Mouse (Mus musculus) cerebellum, postnatal 14 days (tissue): Measurements from ENCODE around the gene Usp48.

Source experiments
- DNase-seq, 2 experiments: peaks; one replicate each; pipeline ENCODE4 v3.0.0; 2021; ENCODE audit warnings: mixed read lengths in 2 of 2

Gene Usp48

GRCm38 (mm10) chr4:137663491-137663890 is 69.9 kb downstream of the Usp48 start:
- peak in 1 of 2 experiments; percentile 38 for DNase-seq

GRCm38 (mm10) chr4:137664433-137664979 is 71.0 kb downstream of the Usp48 start, which contains the start of gene Rap1gap:
Gene Rap1gap (plus strand): TSS chr4:137664726.
- DNase-seq = peak; percentile 78 to 83

DNA sequence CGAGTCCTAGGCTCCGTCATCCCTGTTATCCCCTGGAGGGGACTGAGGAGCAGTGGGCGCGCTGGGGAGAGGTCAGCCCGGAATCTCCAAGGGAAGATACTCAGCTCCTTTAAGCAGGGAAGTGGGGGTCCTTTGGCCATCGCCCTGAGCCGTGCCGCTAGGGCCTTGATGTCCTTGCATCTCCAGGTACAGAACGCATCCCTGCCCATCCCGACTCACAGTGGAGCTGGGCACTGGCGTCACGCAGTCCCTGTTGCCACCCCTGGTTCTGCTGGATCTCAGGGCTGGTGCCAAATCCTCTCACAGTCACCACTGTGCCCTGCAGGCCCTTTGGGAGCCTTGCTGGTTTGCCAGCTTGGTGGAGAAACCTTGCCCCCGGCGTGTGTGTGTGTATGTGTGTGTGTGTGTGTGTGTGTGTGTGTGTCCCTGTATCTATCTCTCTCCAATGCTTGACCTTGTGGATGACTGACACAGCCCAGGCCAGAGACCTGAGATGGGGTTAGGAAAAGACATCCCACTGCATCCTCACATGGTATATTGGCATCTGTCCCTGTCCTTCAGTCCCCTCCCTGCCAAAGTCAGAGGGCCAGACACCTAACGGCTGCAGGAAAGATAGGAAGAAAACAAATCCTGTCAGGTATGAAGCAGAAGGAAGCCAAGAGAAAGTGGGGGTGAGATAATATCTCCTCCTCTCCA is 71.6 kb downstream of the Usp48 start:
- DNase-seq = peak; percentile 69

DNA sequence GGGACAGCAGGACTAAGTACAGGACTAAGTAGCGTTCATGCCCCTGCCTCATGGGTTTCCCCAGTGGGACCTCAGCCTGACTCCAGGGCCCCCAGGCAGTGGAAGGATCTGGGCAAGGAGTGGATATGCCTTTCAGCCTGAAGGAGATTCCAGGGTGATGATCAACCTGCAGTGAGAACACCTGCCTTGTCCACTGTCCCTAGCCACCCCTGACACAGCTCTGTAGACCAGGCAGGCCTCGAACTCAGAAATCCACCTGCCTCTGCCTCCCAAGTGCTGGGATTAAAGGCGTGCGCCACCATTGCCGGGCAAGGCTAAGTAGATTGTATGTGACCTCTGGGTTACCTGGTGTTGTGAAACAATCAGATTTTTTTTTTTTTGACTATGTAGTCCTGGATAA is 72.2 kb downstream of the Usp48 start:
- peak in 1 of 2 experiments; percentile 39 for DNase-seq

DNA sequence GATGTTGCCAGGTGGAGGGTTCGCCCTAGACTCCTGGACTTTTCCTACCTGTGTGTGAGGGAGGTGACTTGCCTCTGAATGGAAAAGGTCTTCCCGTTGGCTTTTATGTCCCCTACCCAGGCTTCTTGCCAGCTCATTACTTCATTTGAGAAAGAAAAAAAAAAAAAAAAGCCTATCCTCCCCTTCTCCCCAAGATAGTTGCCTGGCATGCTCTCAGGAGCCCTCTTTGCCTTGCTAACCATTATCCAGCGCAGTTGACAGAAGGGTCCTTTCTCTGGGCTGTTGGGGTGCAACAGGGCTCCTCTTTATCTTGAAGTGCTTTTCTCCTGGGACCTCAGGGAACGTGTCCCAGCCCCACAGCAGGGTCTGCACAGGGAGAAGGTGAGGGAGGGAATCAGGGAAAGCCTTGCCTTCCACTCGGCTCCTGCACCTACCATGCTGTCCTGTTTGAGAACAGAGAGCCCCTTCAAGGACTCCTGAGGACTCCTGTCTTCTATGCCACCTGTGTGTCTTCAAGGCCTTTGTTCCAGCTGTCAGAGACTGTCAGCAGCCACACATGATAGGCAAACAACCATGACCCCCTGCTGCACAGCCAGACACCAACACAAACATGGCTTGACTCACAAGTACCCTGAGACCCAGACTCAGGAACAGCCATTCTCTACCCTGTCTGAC is 72.9 kb downstream of the Usp48 start:
- peak in 1 of 2 experiments; percentile 45 for DNase-seq

DNA sequence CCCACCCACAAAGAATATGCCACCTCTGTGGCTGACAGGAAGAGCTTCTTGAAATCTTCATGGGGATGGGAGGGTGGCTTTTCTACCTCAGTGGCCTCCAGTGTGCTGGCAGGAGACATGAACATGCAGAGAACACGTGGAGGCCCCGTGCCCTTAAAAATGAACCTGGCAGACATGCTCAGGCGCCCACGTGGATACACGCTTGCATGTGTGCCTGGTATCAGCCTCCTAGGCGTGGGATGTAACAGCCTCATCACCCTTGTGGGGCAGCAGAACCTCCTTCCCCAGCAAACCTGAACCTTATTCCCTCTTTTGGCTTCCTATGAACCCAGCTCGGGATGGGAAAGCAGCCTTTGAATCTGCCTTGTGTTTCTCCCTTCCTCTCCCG is 73.4 kb downstream of the Usp48 start:
- peak in 1 of 2 experiments; percentile 47 for DNase-seq

GRCm38 (mm10) chr4:137667747-137668146 is 74.2 kb downstream of the Usp48 start:
- peak; percentile 91 for DNase-seq

GRCm38 (mm10) chr4:137671711-137672500 is 78.4 kb downstream of the Usp48 start:
- peak in 1 of 2 experiments; percentile 39 for DNase-seq

DNA sequence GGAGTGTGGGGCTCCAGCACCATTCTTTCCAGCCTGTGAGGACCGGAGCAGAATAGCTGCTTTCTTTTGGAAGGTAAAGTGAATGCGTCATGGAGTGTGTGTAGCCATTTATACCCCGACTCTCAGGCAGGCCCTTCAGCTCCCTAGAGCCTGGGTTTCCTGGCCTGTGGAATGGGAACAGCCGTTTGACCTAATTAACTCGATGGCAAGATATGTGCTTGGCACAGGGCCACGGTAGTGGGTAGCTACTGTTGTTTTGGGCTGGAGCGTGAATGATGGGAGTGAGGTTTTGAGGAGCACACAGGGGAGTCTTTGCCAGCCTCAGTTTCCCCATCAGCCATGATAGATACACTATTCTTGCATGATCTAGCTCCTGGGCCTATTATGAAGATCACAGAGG is 82.0 kb downstream of the Usp48 start:
- peak; percentile 76 to 81 for DNase-seq

DNA sequence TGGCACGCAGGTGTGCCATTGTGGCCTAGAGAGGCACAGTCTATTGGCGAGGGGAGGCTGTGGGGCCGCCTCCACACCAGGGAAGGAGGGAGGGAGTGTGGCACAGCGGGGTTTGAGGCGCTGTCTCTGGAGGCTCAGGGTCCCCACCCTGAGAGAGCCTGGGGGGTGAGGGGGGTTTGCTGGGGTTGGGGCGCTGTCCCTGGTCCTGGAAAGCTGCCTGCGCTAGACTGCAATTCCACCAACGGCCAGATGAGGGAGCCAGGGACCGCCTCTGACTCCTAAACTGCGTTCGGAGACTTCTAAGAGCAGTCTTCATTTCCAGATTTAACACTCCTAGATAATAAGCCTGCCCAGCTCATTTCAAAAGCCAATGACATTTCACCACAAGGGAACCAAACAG is 82.5 kb downstream of the Usp48 start:
- peak; percentile 91 to 92 for DNase-seq

GRCm38 (mm10) chr4:137676700-137677484 is 83.3 kb downstream of the Usp48 start:
- peak in 1 of 2 experiments; percentile 35 for DNase-seq

DNA sequence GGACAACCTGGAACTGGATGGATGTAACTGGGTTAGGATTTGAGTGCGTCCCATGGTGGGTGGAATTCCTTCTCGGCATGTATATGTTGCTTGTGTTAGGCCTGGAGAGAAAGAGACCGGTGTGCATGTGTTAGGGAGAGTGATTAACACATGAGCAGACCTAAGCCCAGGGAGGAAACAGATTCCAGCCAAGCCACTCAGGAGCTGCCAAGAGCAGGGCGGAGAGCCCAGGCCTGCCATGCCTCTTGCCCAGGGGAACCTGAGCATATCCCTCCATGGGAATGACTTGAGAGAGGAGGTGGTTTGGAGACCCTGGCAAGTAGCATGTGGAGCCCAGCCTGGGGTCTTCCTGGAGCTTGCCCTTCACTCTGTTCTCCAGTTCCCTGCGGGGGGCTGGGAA is 84.4 kb downstream of the Usp48 start:
- DNase-seq = peak; percentile 84 to 90

DNA sequence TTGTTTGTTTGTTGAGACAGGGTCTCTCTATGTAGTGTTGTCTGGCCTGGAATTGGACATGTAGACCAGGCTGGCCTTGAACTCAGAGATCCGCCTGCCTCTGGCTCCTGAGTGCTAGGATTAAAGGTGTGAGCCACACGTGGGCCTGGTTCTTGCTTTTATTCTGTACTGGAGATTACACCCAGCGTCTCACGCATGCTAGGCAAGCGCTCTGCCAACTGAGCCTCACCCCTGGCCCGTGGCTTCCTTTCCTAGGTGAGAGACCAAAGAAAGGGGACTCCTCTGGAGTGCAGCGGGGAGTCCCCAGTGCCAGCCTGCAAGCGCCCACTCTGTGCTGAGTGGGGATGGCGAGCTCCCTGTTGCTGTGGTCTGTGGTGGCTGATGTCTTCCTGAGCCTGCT is 85.0 kb downstream of the Usp48 start:
- DNase-seq = peak in 1 of 2 experiments; percentile 36

DNA sequence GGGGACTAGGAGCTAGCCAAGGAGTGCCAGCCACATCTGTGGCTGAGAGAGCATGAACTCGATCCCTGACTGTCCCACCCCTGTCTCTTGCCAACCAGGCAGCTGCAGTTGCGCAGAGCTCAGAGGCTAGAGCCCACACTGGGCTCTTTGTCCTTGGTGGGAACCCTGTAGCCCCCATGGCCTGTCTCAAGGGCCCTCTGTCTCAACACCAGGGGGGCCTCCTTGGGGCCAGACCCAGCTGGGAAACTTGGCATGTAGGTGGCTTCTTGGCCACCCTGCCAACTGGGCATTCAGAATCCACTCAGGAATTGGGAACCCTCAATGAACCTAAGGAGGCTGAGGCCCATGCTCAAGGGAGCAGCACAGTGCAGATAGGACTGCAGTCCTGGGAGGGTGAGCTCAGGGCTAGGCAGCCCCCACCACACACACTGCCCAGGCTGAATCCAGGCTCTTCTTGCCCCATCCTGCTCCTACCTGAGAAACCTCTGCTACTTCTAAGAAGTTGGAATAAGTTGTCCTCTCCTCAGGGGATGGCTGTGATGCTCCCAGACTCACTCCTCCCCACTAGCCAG is 86.5 kb downstream of the Usp48 start:
- DNase-seq = peak in 1 of 2 experiments; percentile 48

DNA sequence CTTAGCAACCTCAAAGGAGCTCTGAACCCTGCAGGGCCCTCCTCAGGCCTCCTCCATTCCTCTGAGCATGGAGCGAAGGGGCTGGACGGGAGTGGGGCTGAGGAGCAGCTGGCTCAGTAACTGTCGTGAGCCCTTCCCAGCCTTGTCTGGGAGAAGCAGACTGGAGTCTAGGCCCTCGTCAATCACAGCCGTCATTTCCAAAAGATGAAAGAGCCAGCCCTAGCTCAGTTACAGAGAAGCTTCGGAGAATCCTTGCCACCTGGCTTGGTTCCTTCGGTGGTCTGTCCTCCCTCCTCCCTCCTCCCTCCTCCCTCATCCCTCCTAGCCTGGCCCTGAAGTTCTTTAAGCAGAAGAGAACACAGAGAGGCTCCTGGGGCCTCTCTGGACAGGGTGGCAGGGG is 87.2 kb downstream of the Usp48 start:
- no peak for DNase-seq

GRCm38 (mm10) chr4:137681408-137682104 is 88.0 kb downstream of the Usp48 start:
- peak; percentile 69 to 71 for DNase-seq

- peak; percentile 75 to 76 for DNase-seq
Measured at GRCm38 (mm10) chr4:137682961-137683453, 89.5 kb downstream of the Usp48 start.

GRCm38 (mm10) chr4:137684830-137685343 is 91.3 kb downstream of the Usp48 start:
- no peak for DNase-seq

GRCm38 (mm10) chr4:137686303-137686702 is 92.7 kb downstream of the Usp48 start:
- DNase-seq = no peak

DNA sequence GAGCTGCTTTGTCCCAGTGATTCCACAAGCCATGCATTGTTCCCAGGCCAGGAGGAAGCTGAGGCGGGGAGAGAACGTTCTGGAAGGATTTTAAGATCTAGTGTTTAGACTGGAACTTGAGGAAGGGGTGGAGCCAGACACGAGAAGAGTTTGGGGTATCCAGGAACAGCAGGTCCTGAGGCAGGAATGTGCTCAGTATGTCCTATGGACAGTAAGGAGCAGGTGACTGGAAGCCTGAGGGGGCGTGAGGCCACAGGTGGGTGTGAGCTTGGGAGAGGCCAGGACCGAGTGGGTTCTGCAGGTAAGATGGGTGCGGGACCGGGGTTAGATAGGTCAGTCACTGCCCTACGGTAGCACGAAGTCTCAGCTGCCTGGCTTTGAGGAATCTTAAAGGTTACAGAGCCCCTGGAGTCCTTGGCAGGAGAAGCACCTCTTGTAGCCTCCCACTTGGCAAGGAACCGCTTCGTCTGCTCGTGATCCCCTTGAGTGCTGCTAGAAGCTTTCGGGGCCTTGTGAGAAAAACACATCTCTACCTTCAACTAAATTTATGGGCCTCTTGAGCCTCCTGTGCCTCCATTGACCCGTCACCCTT is 93.8 kb downstream of the Usp48 start:
- peak in 1 of 2 experiments; percentile 26 for DNase-seq
